Mouse (Mus musculus): ENCODE results near the gene Jtb. TPM values are rescaled to one million over a fixed set of nuclear protein-coding genes. Genes with fewer than 3 reads are reported as not detected.
"Not testable (repeated sequence)": the region's sequence is repeated elsewhere in the genome, so short reads cannot be mapped to it uniquely, and the experiment has no call there.

Jtb gene
- total and polyA plus RNA-seq, 2 experiments: 44.9 to 77.0 TPM

GRCm38 (mm10) chr3:90247630-90247959, 16.2 kb downstream of the Jtb start:
- peak; percentile 70 for DNase-seq (ENCODE audit: extremely low read depth, low read depth, low spot score)
- H3K4me3 ChIP-seq (ENCODE audit: insufficient read depth, low read depth, low read length): peak overlapping the region; percentile 50
- H3K4me1 ChIP-seq (ENCODE audit: control insufficient read depth, insufficient read depth, low read length): peaks cover 2% of the 10 kb centered on the region; the same call in 1 of the 2 replicates
- peak overlapping the region; percentile 93 for H3K27ac ChIP-seq (replicated peaks; ENCODE audit: insufficient read depth, low read depth, low read length)
- H3K79me2 ChIP-seq (ENCODE audit: control insufficient read depth, insufficient read depth, low read length): peaks cover 6% of the 10 kb centered on the region; the same call in 1 of the 2 replicates
- WGBS: 0% methylated on average over 3 of the region's 3 CpGs
- no peaks in the 10 kb centered on the region for H3K27me3 ChIP-seq (ENCODE audit: control insufficient read depth, insufficient read depth, low read length)
- H3K9ac ChIP-seq (ENCODE audit: low read depth, low read length): peak overlapping the region; percentile 71
- TF ChIP-seq CTCF (IDR thresholded peaks at IDR 0.05; ENCODE audit: low read depth, low read length) (no peak), POLR2A (IDR thresholded peaks at IDR 0.05; ENCODE audit: extremely low read depth, insufficient read depth, low read length) (no peak)
- H3K36me3 ChIP-seq (ENCODE audit: control insufficient read depth, insufficient read depth, low read length): peaks cover 9% of the 10 kb centered on the region; the same call in 1 of the 2 replicates

- H3K9ac ChIP-seq (ENCODE audit: low read depth, low read length): peak within 1 kb of the TSS; percentile 79
- H3K4me1 ChIP-seq (ENCODE audit: control insufficient read depth, insufficient read depth, low read length): peaks cover 2% of the 10 kb centered on the region; the same call in 1 of the 2 replicates
- 1% methylated on average over 44 of the region's 44 CpGs for WGBS
- no peak for TF ChIP-seq CTCF (IDR thresholded peaks at IDR 0.05; ENCODE audit: low read depth, low read length)
- TF ChIP-seq POLR2A (IDR thresholded peaks at IDR 0.05; ENCODE audit: extremely low read depth, insufficient read depth, low read length): peak; percentile 76
- peaks cover 9% of the 10 kb centered on the region; the same call in 1 of the 2 replicates for H3K36me3 ChIP-seq (ENCODE audit: control insufficient read depth, insufficient read depth, low read length)
- H3K4me3 ChIP-seq (ENCODE audit: insufficient read depth, low read depth, low read length): peak within 1 kb of the TSS; percentile 72
- peak; percentile 86 for DNase-seq (ENCODE audit: extremely low read depth, low read depth, low spot score)
- H3K79me2 ChIP-seq (ENCODE audit: control insufficient read depth, insufficient read depth, low read length): peaks cover 6% of the 10 kb centered on the region; the same call in 1 of the 2 replicates
- no peaks in the 10 kb centered on the region for H3K27me3 ChIP-seq (ENCODE audit: control insufficient read depth, insufficient read depth, low read length)
- H3K27ac ChIP-seq (replicated peaks; ENCODE audit: insufficient read depth, low read depth, low read length): peak within 1 kb of the TSS; percentile 93
These were observed 16.8 kb downstream of the Jtb start, which contains the start of gene Slc39a1 for GRCm38 (mm10) chr3:90247960-90248745. Slc39a1 (plus strand) TSS chr3:90248172.

DNA sequence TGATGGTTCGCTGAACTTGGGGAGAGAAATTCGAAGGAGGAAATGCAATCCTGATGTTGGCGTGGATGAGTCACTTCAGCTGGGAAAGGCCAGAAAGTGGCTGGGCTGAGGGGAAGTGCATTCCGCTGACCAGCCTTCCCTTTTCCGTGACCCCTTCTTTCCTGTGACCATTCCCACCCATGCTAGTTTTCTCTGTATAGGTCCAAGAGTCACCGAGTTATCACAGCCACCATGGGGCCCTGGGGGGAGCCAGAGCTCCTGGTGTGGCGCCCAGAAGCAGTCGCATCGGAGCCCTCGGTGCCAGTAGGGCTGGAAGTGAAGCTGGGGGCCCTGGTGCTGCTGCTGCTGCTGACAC, 17.3 kb downstream of the Jtb start:
- Histone ChIP-seq H3K36me3 (ENCODE audit: control insufficient read depth, insufficient read depth, low read length) (peaks cover 9% of the 10 kb centered on the region; the same call in 1 of the 2 replicates), H3K27me3 (ENCODE audit: control insufficient read depth, insufficient read depth, low read length) (no peaks in the 10 kb centered on the region), H3K4me1 (ENCODE audit: control insufficient read depth, insufficient read depth, low read length) (peaks cover 4% of the 10 kb centered on the region; the same call in 1 of the 2 replicates), H3K9ac (ENCODE audit: low read depth, low read length) (peak overlapping the region; percentile 79), H3K27ac (replicated peaks; ENCODE audit: insufficient read depth, low read depth, low read length) (peak overlapping the region; percentile 91), H3K4me3 (ENCODE audit: insufficient read depth, low read depth, low read length) (peak overlapping the region; percentile 72), H3K79me2 (ENCODE audit: control insufficient read depth, insufficient read depth, low read length) (peaks cover 6% of the 10 kb centered on the region; the same call in 1 of the 2 replicates)
- peak; percentile 52 for DNase-seq (ENCODE audit: extremely low read depth, low read depth, low spot score)
- under 1% methylated on average over 10 of the region's 10 CpGs for WGBS
- TF ChIP-seq POLR2A (IDR thresholded peaks at IDR 0.05; ENCODE audit: extremely low read depth, insufficient read depth, low read length): no peak
- no peak for TF ChIP-seq CTCF (IDR thresholded peaks at IDR 0.05; ENCODE audit: low read depth, low read length)

DNA sequence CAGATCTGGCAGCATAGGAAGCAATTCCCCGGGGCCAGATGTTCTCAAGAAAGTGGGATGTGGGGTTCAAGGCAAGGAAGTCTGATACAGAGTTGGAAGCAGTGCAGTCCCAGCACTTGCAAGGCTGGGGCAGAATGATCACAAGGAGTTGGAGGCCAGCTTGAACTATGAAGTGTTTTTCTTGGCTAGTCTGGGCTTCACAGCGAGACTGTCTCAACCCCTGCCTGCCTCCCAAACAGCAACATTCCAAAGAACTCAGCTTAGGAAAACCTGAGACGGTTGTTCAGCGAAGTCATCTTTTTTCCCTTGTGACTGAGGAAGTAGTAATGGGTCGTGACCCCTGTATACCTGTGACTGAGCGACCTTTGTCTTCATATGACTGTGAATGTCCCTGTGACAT, 19.4 kb downstream of the Jtb start:
- DNase-seq (ENCODE audit: extremely low read depth, low read depth, low spot score): no peak
- peaks cover 10% of the 10 kb centered on the region for H3K4me1 ChIP-seq (ENCODE audit: control insufficient read depth, insufficient read depth, low read length)
- peaks cover 9% of the 10 kb centered on the region; the same call in 1 of the 2 replicates for H3K36me3 ChIP-seq (ENCODE audit: control insufficient read depth, insufficient read depth, low read length)
- H3K4me3 ChIP-seq (ENCODE audit: insufficient read depth, low read depth, low read length): no peak overlapping the region
- H3K9ac ChIP-seq (ENCODE audit: low read depth, low read length): no peak overlapping the region
- H3K27ac ChIP-seq (replicated peaks; ENCODE audit: insufficient read depth, low read depth, low read length): no peak overlapping the region
- TF ChIP-seq CTCF (IDR thresholded peaks at IDR 0.05; ENCODE audit: low read depth, low read length): no peak
- no peak for TF ChIP-seq POLR2A (IDR thresholded peaks at IDR 0.05; ENCODE audit: extremely low read depth, insufficient read depth, low read length)
- 71% methylated on average over 6 of the region's 6 CpGs for WGBS
- H3K27me3 ChIP-seq (ENCODE audit: control insufficient read depth, insufficient read depth, low read length): no peaks in the 10 kb centered on the region
- peaks cover 18% of the 10 kb centered on the region; the same call in 1 of the 2 replicates for H3K79me2 ChIP-seq (ENCODE audit: control insufficient read depth, insufficient read depth, low read length)

GRCm38 (mm10) chr3:90251731-90252226, 20.4 kb downstream of the Jtb start:
- H3K27me3 ChIP-seq (ENCODE audit: control insufficient read depth, insufficient read depth, low read length); H3K27ac ChIP-seq (replicated peaks; ENCODE audit: insufficient read depth, low read depth, low read length); H3K4me3 ChIP-seq (ENCODE audit: insufficient read depth, low read depth, low read length); H3K36me3 ChIP-seq (ENCODE audit: control insufficient read depth, insufficient read depth, low read length); H3K4me1 ChIP-seq (ENCODE audit: control insufficient read depth, insufficient read depth, low read length); DNase-seq (ENCODE audit: extremely low read depth, low read depth, low spot score); H3K9ac ChIP-seq (ENCODE audit: low read depth, low read length): not testable (repeated sequence)
- WGBS: 90% methylated on average over 10 of the region's 12 CpGs
- peaks cover 27% of the 10 kb centered on the region; the same call in 1 of the 2 replicates for H3K79me2 ChIP-seq (ENCODE audit: control insufficient read depth, insufficient read depth, low read length)

DNA sequence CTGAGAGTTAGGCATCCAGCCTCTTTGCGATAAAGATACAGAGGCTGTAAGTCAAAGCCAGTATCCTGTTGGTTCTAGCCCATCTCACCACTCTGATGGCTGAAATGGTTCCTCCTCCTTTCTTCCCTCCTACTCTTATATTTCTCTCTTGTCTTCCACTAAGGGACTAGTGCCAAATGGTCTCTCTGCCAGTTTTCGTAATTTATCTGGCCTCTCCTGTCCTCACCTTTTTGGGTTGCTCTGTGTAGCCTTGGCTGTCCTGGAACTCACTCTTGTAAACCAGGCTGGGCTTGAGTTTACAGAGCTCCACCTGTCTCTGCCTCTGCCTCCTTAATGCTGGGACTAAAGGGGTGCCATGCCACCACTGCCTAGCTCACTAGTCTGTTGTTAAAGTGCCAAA, 21.3 kb downstream of the Jtb start:
- H3K27ac ChIP-seq (replicated peaks; ENCODE audit: insufficient read depth, low read depth, low read length); H3K27me3 ChIP-seq (ENCODE audit: control insufficient read depth, insufficient read depth, low read length); H3K36me3 ChIP-seq (ENCODE audit: control insufficient read depth, insufficient read depth, low read length); H3K4me3 ChIP-seq (ENCODE audit: insufficient read depth, low read depth, low read length); H3K9ac ChIP-seq (ENCODE audit: low read depth, low read length): not testable (repeated sequence)
- H3K79me2 ChIP-seq (ENCODE audit: control insufficient read depth, insufficient read depth, low read length): peaks cover 34% of the 10 kb centered on the region; the same call in 1 of the 2 replicates
- H3K4me1 ChIP-seq (ENCODE audit: control insufficient read depth, insufficient read depth, low read length): peaks cover 13% of the 10 kb centered on the region
- WGBS: 53% methylated on average over 2 of the region's 2 CpGs
- DNase-seq (ENCODE audit: extremely low read depth, low read depth, low spot score): peak; percentile 76

- not testable (repeated sequence) for H3K27me3 ChIP-seq (ENCODE audit: control insufficient read depth, insufficient read depth, low read length); H3K4me3 ChIP-seq (ENCODE audit: insufficient read depth, low read depth, low read length); DNase-seq (ENCODE audit: extremely low read depth, low read depth, low spot score); H3K9ac ChIP-seq (ENCODE audit: low read depth, low read length); H3K36me3 ChIP-seq (ENCODE audit: control insufficient read depth, insufficient read depth, low read length)
- peak overlapping the region; percentile 32; the same call in 1 of the 2 replicates for H3K27ac ChIP-seq (replicated peaks; ENCODE audit: insufficient read depth, low read depth, low read length)
- H3K4me1 ChIP-seq (ENCODE audit: control insufficient read depth, insufficient read depth, low read length): peaks cover 15% of the 10 kb centered on the region
- WGBS: 71% methylated on average over 1 of the region's 1 CpGs
- H3K79me2 ChIP-seq (ENCODE audit: control insufficient read depth, insufficient read depth, low read length): peaks cover 34% of the 10 kb centered on the region; the same call in 1 of the 2 replicates
These were observed 21.8 kb downstream of the Jtb start for GRCm38 (mm10) chr3:90253174-90253573.
